Mouse (Mus musculus) bone marrow macrophage, adult 2 months (primary cell): Measurements from ENCODE around the gene Wscd2. TPM values are rescaled to one million over a fixed set of nuclear protein-coding genes. Genes with fewer than 3 reads are reported as not detected.

Source experiments
- H3K27ac ChIP-seq: 2 replicates; pipeline ENCODE4 v1.5.1; 2012; ENCODE audit warnings: low read depth, low read length; ENCODE audit not compliant: insufficient read depth
- H3K4me1 ChIP-seq: 2 replicates; pipeline ENCODE4 v1.6.1; 2012; ENCODE audit warnings: low read length; ENCODE audit not compliant: control insufficient read depth, insufficient read depth
- H3K4me3 ChIP-seq: 2 replicates; pipeline ENCODE4 v1.5.1; 2012; ENCODE audit warnings: mild to moderate bottlenecking, low read length, moderate library complexity; ENCODE audit not compliant: insufficient read depth
- CTCF ChIP-seq: IDR thresholded peaks from 2 replicates; pipeline ENCODE4 v1.5.1; 2012; ENCODE audit warnings: low read depth, mild to moderate bottlenecking, low read length, moderate library complexity
- POLR2A ChIP-seq: IDR thresholded peaks from 2 replicates; pipeline ENCODE4 v1.6.1; 2012; ENCODE audit warnings: mild to moderate bottlenecking, low read depth, low read length, borderline replicate concordance
- polyA plus RNA-seq: library from polyadenylated mRNA; stranded (reverse); fragments of >200 nt; gene quantifications from 2 replicates; pipeline ENCODE4 v1.2.4, GENCODE M21; 2012; ENCODE audit not compliant: missing spikeins, insufficient read depth, insufficient read length

The Wscd2 gene
- polyA plus RNA-seq, 1 experiment, result not detected

GRCm38 (mm10) chr5:113553402-113553897, 63.3 kb downstream of the Wscd2 start:
- no peak overlapping the region for H3K4me3 ChIP-seq
- H3K4me1 ChIP-seq, result no peaks in the 10 kb centered on the region
- TF ChIP-seq POLR2A, result no peak
- TF ChIP-seq CTCF, result no peak
- H3K27ac ChIP-seq, result no peak overlapping the region

- no peak overlapping the region for H3K27ac ChIP-seq
- H3K4me3 ChIP-seq, result no peak overlapping the region
- no peaks in the 10 kb centered on the region for H3K4me1 ChIP-seq
- TF ChIP-seq POLR2A (no peak), CTCF (no peak)
Measured at GRCm38 (mm10) chr5:113554095-113554494, 64.0 kb downstream of the Wscd2 start.

- no peak for TF ChIP-seq POLR2A
- TF ChIP-seq CTCF, result no peak
- H3K27ac ChIP-seq, result no peak overlapping the region
Measured at GRCm38 (mm10) chr5:113554571-113554970, 64.4 kb downstream of the Wscd2 start.

GRCm38 (mm10) chr5:113555684-113556083, 65.6 kb downstream of the Wscd2 start:
- Histone ChIP-seq H3K4me1 (no peaks in the 10 kb centered on the region), H3K27ac (no peak overlapping the region), H3K4me3 (no peak overlapping the region)
- TF ChIP-seq CTCF (no peak), POLR2A (no peak)

More at GRCm38 (mm10) chr5:113554571-113554970, 64.4 kb downstream of the Wscd2 start:
- Histone ChIP-seq H3K4me3 (no peak overlapping the region), H3K4me1 (no peaks in the 10 kb centered on the region)

DNA sequence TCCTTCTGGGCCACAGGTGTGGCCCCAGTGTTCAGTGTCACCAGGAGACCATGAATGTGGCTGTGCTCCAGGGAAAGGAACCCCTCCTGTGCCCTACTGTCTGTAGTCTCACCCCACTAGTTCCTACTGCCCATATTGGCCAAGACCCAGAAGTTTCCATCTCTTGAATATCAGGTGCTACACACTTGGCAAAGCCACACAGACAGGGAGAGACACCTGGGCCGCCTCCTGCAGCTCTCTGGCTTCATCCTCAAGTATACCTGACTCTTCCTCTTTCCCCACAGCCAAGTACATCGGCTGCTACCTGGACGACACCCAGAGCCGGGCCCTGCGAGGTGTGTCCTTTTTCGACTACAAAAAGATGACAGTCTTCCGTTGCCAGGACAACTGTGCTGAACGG, 67.9 kb downstream of the Wscd2 start:
- Histone ChIP-seq H3K4me3 (no peak overlapping the region), H3K4me1 (no peaks in the 10 kb centered on the region), H3K27ac (no peak overlapping the region)
- TF ChIP-seq POLR2A, result no peak
- TF ChIP-seq CTCF, result no peak

DNA sequence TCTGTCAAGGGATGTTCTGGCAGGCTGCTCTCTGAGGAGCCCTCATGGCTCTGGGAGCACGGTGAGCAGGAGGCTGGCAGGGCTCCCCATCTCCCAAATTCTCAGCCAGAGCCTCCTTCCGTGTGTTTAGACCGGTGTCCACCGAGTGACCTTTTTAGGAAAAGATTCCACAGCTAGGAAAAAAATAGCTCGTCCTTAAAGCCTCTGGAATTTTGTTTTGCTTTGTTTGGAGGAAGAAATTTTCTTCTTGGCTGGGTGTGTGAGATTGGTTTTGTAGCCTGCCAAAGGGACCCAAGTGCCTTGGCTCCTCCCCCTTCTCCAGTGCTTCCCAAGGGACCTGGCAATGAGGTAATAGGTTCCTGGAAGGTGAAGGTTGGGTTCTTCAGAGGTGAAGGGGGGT, 69.5 kb downstream of the Wscd2 start:
- Histone ChIP-seq H3K27ac (no peak overlapping the region), H3K4me3 (no peak overlapping the region)
- TF ChIP-seq CTCF (no peak), POLR2A (no peak)

GRCm38 (mm10) chr5:113564463-113564862, 74.3 kb downstream of the Wscd2 start:
- no peaks in the 10 kb centered on the region for H3K4me1 ChIP-seq
- H3K27ac ChIP-seq, result no peak overlapping the region
- no peak overlapping the region for H3K4me3 ChIP-seq
- no peak for TF ChIP-seq CTCF
- TF ChIP-seq POLR2A, result no peak

More for the DNA sequence above, 69.5 kb downstream of the Wscd2 start:
- H3K4me1 ChIP-seq, result no peaks in the 10 kb centered on the region

DNA sequence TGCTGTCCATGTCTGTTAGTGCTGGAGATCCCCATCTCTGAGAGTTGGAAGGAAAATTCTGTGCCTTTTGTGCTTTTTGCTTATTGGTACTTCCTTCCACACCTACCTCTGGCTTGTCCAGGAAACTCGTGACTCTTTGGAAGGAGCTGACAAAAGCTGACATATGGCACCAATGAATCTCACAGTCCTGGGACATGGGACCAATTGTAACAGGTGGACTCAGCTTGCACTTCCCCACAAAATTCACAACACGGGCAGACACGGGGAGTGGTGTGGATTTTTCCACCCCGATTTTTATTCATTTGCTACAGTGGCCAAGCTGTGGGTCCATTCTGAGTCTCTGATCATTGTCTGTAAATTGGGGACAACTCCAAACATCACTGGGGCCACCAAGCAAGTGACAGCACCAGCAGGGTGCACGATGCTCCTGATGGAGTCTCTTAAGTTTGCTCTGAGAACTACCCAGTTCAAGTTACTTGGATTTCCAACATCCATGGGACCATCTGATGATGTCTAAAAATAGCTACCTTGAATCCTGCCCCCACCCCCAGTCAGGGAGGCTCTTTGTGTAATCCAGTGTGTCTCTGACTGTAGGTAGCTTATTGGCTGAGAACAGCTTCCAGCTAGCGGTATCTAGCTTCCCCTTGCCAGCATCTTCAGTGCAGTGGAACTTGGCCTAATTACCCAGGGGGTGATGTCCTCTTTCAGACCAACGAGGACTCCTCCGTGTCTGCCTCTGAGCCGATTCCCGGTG, 75.1 kb downstream of the Wscd2 start:
- Histone ChIP-seq H3K27ac (no peak overlapping the region), H3K4me3 (no peak overlapping the region), H3K4me1 (no peaks in the 10 kb centered on the region)
- no peak for TF ChIP-seq POLR2A
- TF ChIP-seq CTCF, result no peak

GRCm38 (mm10) chr5:113565858-113566257, 75.7 kb downstream of the Wscd2 start:
- no peaks in the 10 kb centered on the region for H3K4me1 ChIP-seq
- no peak overlapping the region for H3K4me3 ChIP-seq
- H3K27ac ChIP-seq, result no peak overlapping the region
- TF ChIP-seq CTCF (no peak), POLR2A (no peak)

DNA sequence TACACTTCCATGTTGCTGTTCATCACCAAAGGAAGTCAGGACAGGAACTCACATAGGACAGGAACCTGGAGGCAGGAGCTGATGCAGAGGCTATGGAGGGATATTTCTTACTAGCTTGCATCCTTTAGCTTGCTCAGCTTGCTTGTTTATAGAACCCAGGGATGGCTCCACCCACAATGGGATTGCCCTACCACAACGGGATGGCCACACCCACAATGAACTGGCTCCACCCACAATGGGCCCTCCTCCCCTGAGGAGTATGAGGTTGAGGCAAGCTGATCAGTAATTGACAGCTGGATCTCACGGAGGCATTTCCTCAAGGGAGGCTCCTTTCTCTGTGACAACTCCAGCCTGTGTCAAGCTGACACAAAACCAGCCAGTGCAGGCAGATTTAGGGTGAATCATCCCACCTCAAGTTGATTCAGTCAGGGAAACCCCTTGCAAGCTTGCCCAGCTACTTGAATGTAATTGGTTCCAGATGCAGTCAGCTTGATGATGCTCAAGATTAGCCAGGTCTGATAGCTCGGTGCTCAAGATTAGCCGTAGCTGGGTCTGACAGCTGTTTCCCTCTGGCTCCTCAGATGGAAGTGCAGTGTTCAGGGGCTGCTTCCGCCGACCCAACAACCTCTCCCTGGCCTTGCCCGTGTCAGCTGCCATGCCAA, 80.1 kb downstream of the Wscd2 start:
- Histone ChIP-seq H3K4me3 (no peak overlapping the region), H3K4me1 (no peaks in the 10 kb centered on the region), H3K27ac (no peak overlapping the region)
- TF ChIP-seq CTCF (no peak), POLR2A (no peak)

DNA sequence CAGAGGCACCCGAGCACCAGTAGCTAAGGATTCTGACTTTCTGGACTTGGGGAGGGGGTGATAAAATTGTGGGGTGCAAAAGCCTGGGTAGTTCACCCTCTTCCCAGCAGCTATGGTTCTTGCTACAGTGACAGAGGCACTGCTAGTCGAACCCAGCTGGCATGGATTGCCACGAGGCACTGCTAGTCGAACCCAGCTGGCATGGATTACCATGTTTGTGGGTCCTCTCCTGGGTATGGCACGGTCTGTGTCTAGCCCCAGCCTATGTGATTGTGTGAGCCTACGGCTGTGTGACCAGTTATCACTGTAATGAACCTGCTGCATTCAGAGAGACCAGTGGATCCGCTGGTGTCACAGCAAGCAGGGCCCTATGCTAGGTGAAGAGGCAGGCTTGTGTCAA, 87.4 kb downstream of the Wscd2 start:
- TF ChIP-seq CTCF (no peak), POLR2A (no peak)
- no peak overlapping the region for H3K27ac ChIP-seq
- peak overlapping the region; percentile 25; the same call in 1 of the 2 replicates for H3K4me3 ChIP-seq
- no peaks in the 10 kb centered on the region for H3K4me1 ChIP-seq
